Mouse (Mus musculus): ENCODE data around the gene Cars2. TPM values are rescaled to one million over a fixed set of nuclear protein-coding genes. Genes with fewer than 3 reads are reported as not detected.
"Not testable (repeated sequence)": the region's sequence is repeated elsewhere in the genome, so short reads cannot be mapped to it uniquely, and the experiment has no call there.

Cars2 gene
- polyA plus RNA-seq, 1 experiment, result 42.4 TPM

DNA sequence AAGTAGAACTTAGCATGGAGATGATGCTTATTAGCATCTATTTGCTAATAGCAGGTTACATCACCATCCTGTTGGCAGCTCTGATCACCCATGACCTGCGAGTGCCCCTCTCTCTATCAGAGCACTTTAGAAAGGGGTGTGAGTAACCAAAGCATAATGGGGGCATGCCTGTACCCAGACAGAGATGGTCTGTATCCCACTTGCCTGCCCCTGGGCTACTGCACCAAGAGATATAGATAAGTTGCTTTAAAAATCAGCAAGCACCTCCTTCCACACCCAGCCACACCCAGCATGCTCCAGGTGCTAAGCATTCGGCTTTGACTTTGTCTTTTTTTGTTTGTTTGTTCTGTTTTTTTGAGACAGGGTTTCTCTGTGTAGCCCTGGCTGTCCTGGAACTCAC lies 74.7 kb downstream of the Cars2 start:
- no peak for DNase-seq (ENCODE audit: low spot score)

DNA sequence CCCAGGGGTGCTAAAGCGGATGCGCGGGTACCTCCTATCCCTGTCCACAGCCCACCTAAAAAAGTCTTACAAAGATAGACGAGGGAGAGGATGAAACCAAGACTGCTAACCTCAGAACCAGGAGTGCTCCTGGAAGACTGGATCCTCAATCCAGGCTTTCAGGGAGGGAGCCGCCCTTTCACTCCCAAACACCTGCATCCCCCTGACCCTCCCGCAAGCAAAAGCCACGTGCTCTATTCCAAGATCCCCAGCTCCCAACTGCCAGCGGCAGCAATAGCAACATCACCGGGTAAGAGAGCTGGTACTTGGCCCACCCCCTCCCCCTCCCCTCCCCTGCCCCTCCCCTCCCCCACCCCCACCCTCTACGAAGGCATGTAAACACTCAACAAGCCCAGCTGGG lies 75.2 kb downstream of the Cars2 start:
- no peak for DNase-seq (ENCODE audit: low spot score)

DNA sequence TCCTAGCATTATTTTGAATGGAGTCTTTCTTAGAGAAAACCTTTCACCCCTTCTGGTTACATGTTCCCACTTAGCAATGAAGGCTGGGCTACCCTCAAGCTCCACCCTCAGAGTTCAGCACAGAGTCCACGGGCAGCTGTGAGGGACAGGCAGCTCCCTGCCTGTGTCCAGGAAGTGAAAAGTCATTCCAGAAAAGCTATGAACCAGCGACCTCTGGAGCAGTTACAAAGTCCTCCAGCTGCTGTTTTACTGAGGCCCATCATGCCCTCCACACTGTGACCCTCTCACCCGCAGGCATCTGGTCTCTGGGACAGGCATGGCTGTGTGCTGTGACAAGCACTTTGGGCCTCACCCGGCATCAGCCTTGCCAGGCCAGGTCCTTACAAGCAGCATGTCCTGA lies 77.5 kb downstream of the Cars2 start:
- no peak for DNase-seq (ENCODE audit: low spot score)

DNA sequence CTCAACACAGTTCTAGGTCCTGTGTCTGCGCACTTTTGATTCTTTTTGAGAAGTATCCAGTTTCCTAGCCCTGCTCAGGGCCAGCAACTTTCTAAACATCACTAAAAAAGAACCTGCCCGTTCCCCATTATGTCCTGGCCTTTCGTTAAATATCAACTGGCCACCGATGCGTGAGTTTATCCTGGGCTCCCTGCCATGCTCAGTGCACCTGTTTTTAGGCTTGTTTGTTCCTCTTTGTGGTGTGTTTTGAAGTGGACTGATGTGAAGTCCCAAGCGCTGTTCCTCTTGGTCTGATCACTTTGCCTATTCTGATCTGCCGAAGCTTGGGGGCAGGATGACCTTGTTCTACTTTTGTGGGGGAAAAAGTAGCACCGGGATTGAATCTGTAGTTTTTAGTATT lies 79.3 kb downstream of the Cars2 start:
- DNase-seq (ENCODE audit: low spot score), result no peak

DNA sequence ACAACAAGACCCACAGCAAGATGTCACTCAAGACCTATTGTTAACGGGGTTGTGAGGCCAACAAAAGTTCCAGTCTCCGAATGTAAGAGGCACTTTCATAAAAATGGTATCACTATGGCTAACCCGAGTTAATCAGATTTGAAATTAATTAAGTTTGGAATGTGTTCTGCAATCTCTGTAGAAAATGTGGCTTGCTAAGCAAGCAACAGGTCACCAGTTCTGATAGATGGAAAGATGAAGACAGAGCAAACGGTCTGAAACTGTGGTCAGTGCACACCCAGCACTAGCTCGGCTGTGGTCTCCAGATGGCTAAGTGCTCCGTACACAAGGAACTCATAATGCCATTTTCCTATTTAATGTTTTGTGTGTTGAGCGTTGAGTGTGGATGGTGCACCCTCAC lies 79.9 kb downstream of the Cars2 start:
- no peak for DNase-seq (ENCODE audit: low spot score)

DNA sequence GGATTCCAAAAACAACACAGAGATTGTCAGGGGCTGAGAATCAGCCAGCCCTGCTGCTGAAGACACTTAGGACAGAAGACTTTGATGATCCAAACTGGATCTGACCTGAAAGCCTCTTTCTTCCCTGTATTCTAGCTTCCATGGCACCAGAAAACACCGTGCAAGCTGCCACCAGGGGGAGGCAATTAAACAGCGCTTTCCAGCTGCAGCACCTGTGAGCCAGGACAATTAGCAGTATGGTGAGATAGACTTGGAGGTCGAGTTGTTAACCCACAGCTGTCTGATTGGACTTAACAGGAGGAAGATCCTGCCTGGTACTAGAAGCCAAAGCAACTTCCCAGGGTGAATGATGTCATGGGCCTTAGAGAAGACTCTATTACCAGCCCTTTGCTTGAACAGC lies 81.5 kb downstream of the Cars2 start:
- no peak for DNase-seq (ENCODE audit: low spot score)

DNA sequence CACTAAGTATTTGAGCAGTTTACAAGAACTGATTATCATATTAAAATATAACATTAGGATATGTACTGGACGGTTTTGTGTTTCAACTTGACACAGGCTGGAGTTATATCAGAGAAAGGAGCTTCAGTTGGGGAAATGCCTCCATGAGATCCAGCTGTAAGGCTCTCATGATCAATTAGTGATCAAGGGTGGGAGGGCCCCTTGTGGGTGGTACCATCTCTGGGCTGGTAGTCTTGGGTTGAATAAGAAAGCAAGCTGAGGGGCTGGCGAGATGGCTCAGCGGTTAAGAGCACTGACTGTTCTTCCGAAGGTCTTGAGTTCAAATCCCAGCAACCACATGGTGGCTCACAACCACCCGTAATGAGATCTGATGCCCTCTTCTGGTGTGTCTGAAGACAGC lies 84.1 kb downstream of the Cars2 start:
- DNase-seq (ENCODE audit: low spot score), result not testable (repeated sequence)

DNA sequence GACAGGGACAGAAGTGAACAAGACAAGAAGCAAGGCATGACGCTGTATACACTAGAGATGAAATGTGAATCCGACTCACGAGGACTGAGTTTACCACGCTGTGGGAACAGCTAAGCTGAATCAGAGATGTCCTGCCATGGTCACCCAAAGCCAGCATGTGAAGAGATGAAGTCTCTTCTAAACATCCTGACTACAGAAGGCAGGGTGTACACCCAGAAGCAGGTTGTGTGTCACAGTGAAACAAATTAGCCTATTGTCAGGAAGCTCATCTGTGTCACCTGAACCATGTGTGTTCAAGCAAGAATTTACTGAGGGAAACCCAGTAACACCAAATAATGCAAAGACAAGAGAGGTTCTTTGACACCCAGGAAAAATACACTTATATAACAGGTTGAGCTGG lies 85.0 kb downstream of the Cars2 start:
- DNase-seq (ENCODE audit: low spot score), result no peak

DNA sequence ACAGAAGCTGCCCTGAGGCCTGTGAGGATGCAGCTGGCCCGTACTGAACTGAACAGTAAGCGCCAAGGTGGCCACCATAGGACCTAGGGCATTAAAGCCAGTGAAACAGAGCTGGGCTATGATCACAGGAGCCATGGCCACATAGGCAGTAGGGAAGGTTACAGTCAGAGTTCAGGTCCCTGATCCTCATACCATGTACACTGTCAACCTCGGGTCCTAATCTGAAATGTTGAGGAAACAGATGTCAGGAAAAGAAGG lies 85.9 kb downstream of the Cars2 start:
- no peak for DNase-seq (ENCODE audit: low spot score)

Other genes with a start within 250 kb of the Cars2 start
- gene Col4a2, start 238.0 kb downstream of the Cars2 start, polyA plus RNA-seq (2012; rRNA removed), result 109 and 190 TPM in 2 replicates
- 261 and 385 TPM in 2 replicates for gene Col4a1, start 238.0 kb downstream of the Cars2 start, polyA plus RNA-seq (2012; rRNA removed)
- 24.9 and 29.8 TPM in 2 replicates for gene Rab20, start 72.1 kb downstream of the Cars2 start, polyA plus RNA-seq (2012; rRNA removed)
- gene Naxd, start 53.3 kb downstream of the Cars2 start, polyA plus RNA-seq (2012; rRNA removed), result 120 and 154 TPM in 2 replicates
- 41.4 and 47.0 TPM in 2 replicates for gene Ing1, start 4.8 kb upstream of the Cars2 start, polyA plus RNA-seq (2012; rRNA removed)
- gene Ankrd10, start 85.0 kb upstream of the Cars2 start, polyA plus RNA-seq (2012; rRNA removed), result 80.5 and 95.6 TPM in 2 replicates
- not detected in 2 replicates for gene 1700016D06Rik, start 150.3 kb upstream of the Cars2 start, polyA plus RNA-seq (2012; rRNA removed)
- gene Arhgef7, start 176.9 kb upstream of the Cars2 start, polyA plus RNA-seq (2012; rRNA removed), result 31.5 and 43.8 TPM in 2 replicates

Measured in urinary bladder, adult 2 months (tissue).